Mouse (Mus musculus): ENCODE measurements around the gene Thap11. TPM values are rescaled to one million over a fixed set of nuclear protein-coding genes. Genes with fewer than 3 reads are reported as not detected.

The Thap11 gene
- total and polyA plus RNA-seq, 3 experiments: 21.3 to 42.6 (median 31.9) TPM

DNA sequence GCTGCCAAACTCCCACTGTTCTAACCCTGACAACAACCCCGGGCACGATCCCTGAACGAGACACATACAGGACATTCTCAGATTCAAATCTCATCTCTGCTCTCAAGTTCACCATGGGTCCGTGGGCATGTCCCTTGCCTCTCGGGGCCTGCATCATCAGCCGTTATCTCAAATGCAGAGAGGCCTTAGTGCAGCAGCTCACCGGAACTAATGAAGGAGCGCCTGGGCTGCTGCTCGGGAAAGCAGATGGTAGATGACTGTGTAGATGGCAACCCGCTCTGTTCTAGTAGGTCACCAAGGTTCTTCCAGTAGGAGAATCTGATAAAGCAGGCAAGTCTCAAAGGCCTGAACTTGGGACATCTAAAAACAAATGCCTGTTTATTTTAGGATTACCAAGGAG, 43.9 kb upstream of the Thap11 start:
- in situ Hi-C loops (cut with MboI; ENCODE audit: low pct_ligation_motif_present, low pct_unique_long_range_greater_than_20kb, low sequenced_read_pairs): no loop called here
- Histone ChIP-seq H3K27ac (ENCODE audit: insufficient read depth, low read depth) (peak overlapping the region; percentile 97), H3K9me3 (replicated peaks; ENCODE audit: low read length) (no peaks in the 10 kb centered on the region), H3K79me2 (replicated peaks; ENCODE audit: control insufficient read depth, extremely low read depth, insufficient read depth, poor library complexity, severe bottlenecking) (peaks cover 20% of the 10 kb centered on the region), H3K4me1 (ENCODE audit: control insufficient read depth in 1 of 2, insufficient read depth in 2 of 2) (peaks cover 15 to 55% of the 10 kb centered on the region in 2 experiments), H3K36me3 (replicated peaks in 1 of 2; ENCODE audit: control insufficient read depth in 1 of 2, insufficient read depth in 1 of 2, low read length in 1 of 2) (peaks cover 3 to 54% of the 10 kb centered on the region in 2 experiments), H3K27me3 (replicated peaks) (no peaks in the 10 kb centered on the region), H3K4me3 (replicated peaks in 1 of 3; ENCODE audit: low read depth in 2 of 3, low read length in 2 of 3, poor library complexity in 1 of 3) (peak overlapping the region in 2 of 3 experiments; percentile 1 to 23), H3K9ac (ENCODE audit: insufficient read depth, low read depth) (peak overlapping the region; percentile 55), H3K4me2 (ENCODE audit: insufficient read depth, low read depth, poor library complexity, severe bottlenecking) (peak overlapping the region; percentile 98)
- dilution Hi-C loops (cut with MboI; ENCODE audit: extremely low pct_ligation_motif_present, extremely low pct_unique_long_range_greater_than_20kb, low sequenced_read_pairs): no loop called here
- DNase-seq (ENCODE audit: extremely low read depth): no peak
- TF ChIP-seq CHD2 (IDR thresholded peaks at IDR 0.05; ENCODE audit: low read length) (no peak), USF2 (conservative IDR thresholded peaks at IDR 0.05; ENCODE audit: low read depth, low read length) (no peak), E2F4 (IDR thresholded peaks at IDR 0.05; ENCODE audit: insufficient replicate concordance, low read depth, low read length) (no peak), USF1 (IDR thresholded peaks at IDR 0.05; ENCODE audit: low read depth, low read length) (no peak), TBP (conservative IDR thresholded peaks at IDR 0.05; ENCODE audit: low read depth, low read length) (no peak), POLR2AphosphoS2 (IDR thresholded peaks at IDR 0.05; ENCODE audit: low read depth, low read length) (no peak), KAT2A (IDR thresholded peaks at IDR 0.05; ENCODE audit: insufficient replicate concordance, low read length) (no peak), ZMIZ1 (IDR thresholded peaks at IDR 0.05; ENCODE audit: low read depth, low read length) (no peak), NELFE (IDR thresholded peaks at IDR 0.05; ENCODE audit: low read depth, low read length) (no peak), RAD21 (IDR thresholded peaks at IDR 0.05; ENCODE audit: low read depth, low read length) (no peak)

- no peak overlapping the region for H3K4me2 ChIP-seq (ENCODE audit: insufficient read depth, low read depth, poor library complexity, severe bottlenecking)
- TF ChIP-seq MXI1 (IDR thresholded peaks at IDR 0.05; ENCODE audit: low read depth, low read length) (no peak), USF1 (IDR thresholded peaks at IDR 0.05; ENCODE audit: low read depth, low read length) (no peak), USF2 (conservative IDR thresholded peaks at IDR 0.05; ENCODE audit: low read depth, low read length) (no peak), ZKSCAN1 (IDR thresholded peaks at IDR 0.05; ENCODE audit: borderline replicate concordance, low read depth, low read length) (no peak), MYC (IDR thresholded peaks at IDR 0.05; ENCODE audit: low read depth, low read length) (no peak), EP300 (IDR thresholded peaks at IDR 0.05; ENCODE audit: low read length) (no peak), TBP (conservative IDR thresholded peaks at IDR 0.05; ENCODE audit: low read depth, low read length) (no peak), MAX (IDR thresholded peaks at IDR 0.05; ENCODE audit: low read length) (no peak)
- DNase-seq (ENCODE audit: extremely low read depth): no peak
- in situ Hi-C loops (cut with MboI; ENCODE audit: low pct_ligation_motif_present, low pct_unique_long_range_greater_than_20kb, low sequenced_read_pairs) (no loop called here), dilution Hi-C loops (cut with MboI; ENCODE audit: extremely low pct_ligation_motif_present, extremely low pct_unique_long_range_greater_than_20kb, low sequenced_read_pairs) (no loop called here)
- H3K79me2 ChIP-seq (replicated peaks; ENCODE audit: control insufficient read depth, extremely low read depth, insufficient read depth, poor library complexity, severe bottlenecking): peaks cover 20% of the 10 kb centered on the region
- peak overlapping the region; percentile 55; the same call in 1 of the 2 replicates for H3K9ac ChIP-seq (ENCODE audit: insufficient read depth, low read depth)
- no peaks in the 10 kb centered on the region for H3K9me3 ChIP-seq (replicated peaks; ENCODE audit: low read length)
- H3K4me1 ChIP-seq (ENCODE audit: control insufficient read depth in 1 of 2, insufficient read depth in 2 of 2): peaks cover 14 to 52% of the 10 kb centered on the region in 2 experiments
- H3K27ac ChIP-seq (ENCODE audit: insufficient read depth, low read depth): peak overlapping the region; percentile 97
- H3K4me3 ChIP-seq (replicated peaks in 1 of 3; ENCODE audit: low read depth in 2 of 3, low read length in 2 of 3, poor library complexity in 1 of 3): no peak overlapping the region
- H3K27me3 ChIP-seq (replicated peaks): no peaks in the 10 kb centered on the region
- H3K36me3 ChIP-seq (replicated peaks in 1 of 2; ENCODE audit: control insufficient read depth in 1 of 2, insufficient read depth in 1 of 2, low read length in 1 of 2): peaks cover 3 to 52% of the 10 kb centered on the region in 2 experiments
Observed at GRCm38 (mm10) chr8:105811543-105811942, 43.4 kb upstream of the Thap11 start.
